Mouse (Mus musculus) intestine, embryonic 15.5 days (tissue): ENCODE data around the gene Adsl. TPM values are rescaled to one million over a fixed set of nuclear protein-coding genes. Genes with fewer than 3 reads are reported as not detected.
"Not testable (repeated sequence)": the region's sequence is repeated elsewhere in the genome, so short reads cannot be mapped to it uniquely, and the experiment has no call there.

Source experiments
- ATAC-seq: fragments of 200-750 bp; cut with Nextera tagmentation; 2 replicates; pipeline ENCODE4 v1.8.0; 2017; ENCODE audit warnings: moderate TSS enrichment, moderate library complexity
- H3K27ac ChIP-seq: fragments of 300-500 bp; sonication (generic); 2 replicates; pipeline ENCODE4 v1.5.1; 2015; ENCODE audit warnings: mild to moderate bottlenecking, inconsistent platforms
- H3K27me3 ChIP-seq: fragments of 300-500 bp; sonication (generic); replicated peaks from 2 replicates; pipeline ENCODE4 v1.6.1; 2015; ENCODE audit warnings: inconsistent platforms
- H3K36me3 ChIP-seq: fragments of 300-500 bp; sonication (generic); 2 replicates; pipeline ENCODE4 v1.6.1; 2015; ENCODE audit warnings: inconsistent platforms
- H3K4me1 ChIP-seq: fragments of 300-500 bp; sonication (generic); replicated peaks from 2 replicates; pipeline ENCODE4 v1.6.1; 2015; ENCODE audit warnings: inconsistent platforms
- H3K4me2 ChIP-seq: fragments of 300-500 bp; sonication (generic); replicated peaks from 2 replicates; pipeline ENCODE4 v1.6.1; 2015; ENCODE audit warnings: mild to moderate bottlenecking, inconsistent platforms
- H3K4me3 ChIP-seq: fragments of 300-500 bp; sonication (generic); replicated peaks from 2 replicates; pipeline ENCODE4 v1.5.1; 2015; ENCODE audit warnings: inconsistent platforms
- H3K9ac ChIP-seq: fragments of 300-500 bp; sonication (generic); 2 replicates; pipeline ENCODE4 v1.6.1; 2015; ENCODE audit warnings: inconsistent platforms
- H3K9me3 ChIP-seq: fragments of 300-500 bp; sonication (generic); 2 replicates; pipeline ENCODE4 v1.6.1; 2016; ENCODE audit warnings: inconsistent platforms
- WGBS: fragments of 180-500 bp; shearing (Covaris S2); methylation state at CpG from one replicate; pipeline ENCODE4 v1.1.7; 2015; 5-methylcytosine and 5-hydroxymethylcytosine counted together
- polyA plus RNA-seq: library from polyadenylated mRNA; unstranded; fragments of >200 nt; fragmentation: Nextera tagmentation; extraction: Ambion mirVana; gene quantifications from 2 replicates; pipeline ENCODE4 v1.2.1, GENCODE M21; 2015

Adsl gene
- polyA plus RNA-seq, 1 experiment from 2014 or later, result 156 TPM

- Histone ChIP-seq H3K4me3 (no peak overlapping the region), H3K4me1 (no peaks in the 10 kb centered on the region), H3K9me3 (no peaks in the 10 kb centered on the region), H3K27me3 (no peaks in the 10 kb centered on the region), H3K9ac (no peak overlapping the region), H3K27ac (no peak overlapping the region), H3K36me3 (peaks cover 26% of the 10 kb centered on the region), H3K4me2 (no peak overlapping the region)
- WGBS, result 91% methylated on average over 2 of the region's 2 CpGs
- ATAC-seq, result no peak
Measured at GRCm38 (mm10) chr15:80924211-80924610, 24.1 kb upstream of the Adsl start.

GRCm38 (mm10) chr15:80928811-80929355, 19.4 kb upstream of the Adsl start:
- Histone ChIP-seq H3K9ac (no peak overlapping the region), H3K4me2 (no peak overlapping the region), H3K9me3 (no peaks in the 10 kb centered on the region), H3K4me3 (no peak overlapping the region), H3K27ac (no peak overlapping the region), H3K36me3 (peaks cover 9% of the 10 kb centered on the region; the same call in 1 of the 2 replicates), H3K27me3 (no peaks in the 10 kb centered on the region), H3K4me1 (no peaks in the 10 kb centered on the region)
- WGBS, result 81% methylated on average over 20 of the region's 20 CpGs
- ATAC-seq, result no peak

GRCm38 (mm10) chr15:80930048-80930571, 18.2 kb upstream of the Adsl start:
- H3K4me3 ChIP-seq, result no peak overlapping the region
- WGBS, result 37% methylated on average over 14 of the region's 16 CpGs
- no peaks in the 10 kb centered on the region for H3K4me1 ChIP-seq
- no peaks in the 10 kb centered on the region for H3K9me3 ChIP-seq
- H3K9ac ChIP-seq, result no peak overlapping the region
- H3K27ac ChIP-seq, result no peak overlapping the region
- H3K27me3 ChIP-seq, result no peaks in the 10 kb centered on the region
- no peak overlapping the region for H3K4me2 ChIP-seq
- H3K36me3 ChIP-seq, result peaks cover 9% of the 10 kb centered on the region; the same call in 1 of the 2 replicates
- no peak for ATAC-seq

GRCm38 (mm10) chr15:80930676-80931320, 17.5 kb upstream of the Adsl start:
- H3K4me1 ChIP-seq, ATAC-seq, H3K4me3 ChIP-seq, H3K36me3 ChIP-seq, H3K27me3 ChIP-seq, H3K9me3 ChIP-seq, H3K4me2 ChIP-seq, H3K27ac ChIP-seq, H3K9ac ChIP-seq: not testable (repeated sequence)
- WGBS, result 87% methylated on average over 23 of the region's 23 CpGs

- Histone ChIP-seq H3K9ac (no peak overlapping the region), H3K4me2 (no peak overlapping the region), H3K27me3 (no peaks in the 10 kb centered on the region), H3K4me3 (no peak overlapping the region), H3K9me3 (no peaks in the 10 kb centered on the region), H3K4me1 (no peaks in the 10 kb centered on the region), H3K36me3 (peaks cover 6% of the 10 kb centered on the region; the same call in 1 of the 2 replicates), H3K27ac (no peak overlapping the region)
- no peak for ATAC-seq
- WGBS, result 91% methylated on average over 9 of the region's 9 CpGs
Measured at GRCm38 (mm10) chr15:80931345-80931960, 16.8 kb upstream of the Adsl start.

GRCm38 (mm10) chr15:80934841-80935240, 13.4 kb upstream of the Adsl start:
- Histone ChIP-seq H3K9ac (no peak overlapping the region), H3K36me3 (peaks cover 2% of the 10 kb centered on the region; the same call in 1 of the 2 replicates), H3K9me3 (no peaks in the 10 kb centered on the region), H3K4me1 (no peaks in the 10 kb centered on the region), H3K4me3 (no peak overlapping the region), H3K27me3 (no peaks in the 10 kb centered on the region), H3K4me2 (no peak overlapping the region), H3K27ac (no peak overlapping the region)
- 93% methylated on average over 5 of the region's 5 CpGs for WGBS
- ATAC-seq, result no peak

GRCm38 (mm10) chr15:80936686-80937085, 11.6 kb upstream of the Adsl start:
- ATAC-seq, result no peak
- no peak overlapping the region for H3K27ac ChIP-seq

GRCm38 (mm10) chr15:80938615-80939014, 9.7 kb upstream of the Adsl start:
- ATAC-seq, result no peak
- H3K27ac ChIP-seq, result no peak overlapping the region
- H3K36me3 ChIP-seq, result peaks cover under 1% of the 10 kb centered on the region; the same call in 1 of the 2 replicates
- no peak overlapping the region for H3K4me2 ChIP-seq
- H3K4me1 ChIP-seq, result no peaks in the 10 kb centered on the region
- WGBS, result 83% methylated on average over 4 of the region's 4 CpGs
- no peaks in the 10 kb centered on the region for H3K27me3 ChIP-seq
- H3K9me3 ChIP-seq, result no peaks in the 10 kb centered on the region
- no peak overlapping the region for H3K9ac ChIP-seq
- H3K4me3 ChIP-seq, result no peak overlapping the region

More at GRCm38 (mm10) chr15:80936686-80937085, 11.6 kb upstream of the Adsl start:
- 73% methylated on average over 3 of the region's 3 CpGs for WGBS
- H3K9ac ChIP-seq, result no peak overlapping the region
- H3K4me2 ChIP-seq, result no peak overlapping the region
- H3K9me3 ChIP-seq, result no peaks in the 10 kb centered on the region
- no peaks in the 10 kb centered on the region for H3K4me1 ChIP-seq
- peaks cover 2% of the 10 kb centered on the region; the same call in 1 of the 2 replicates for H3K36me3 ChIP-seq
- H3K4me3 ChIP-seq, result no peak overlapping the region
- H3K27me3 ChIP-seq, result no peaks in the 10 kb centered on the region

- no peak overlapping the region for H3K9ac ChIP-seq
- H3K36me3 ChIP-seq, result no peaks in the 10 kb centered on the region; the same call in 1 of the 2 replicates
- 83% methylated on average over 5 of the region's 5 CpGs for WGBS
- H3K4me1 ChIP-seq, result no peaks in the 10 kb centered on the region
- H3K27me3 ChIP-seq, result no peaks in the 10 kb centered on the region
- H3K27ac ChIP-seq, result no peak overlapping the region
- no peaks in the 10 kb centered on the region for H3K9me3 ChIP-seq
- H3K4me2 ChIP-seq, result no peak overlapping the region
- no peak for ATAC-seq
- no peak overlapping the region for H3K4me3 ChIP-seq
Measured at GRCm38 (mm10) chr15:80939401-80939800, 8.9 kb upstream of the Adsl start.

- H3K4me1 ChIP-seq, result no peaks in the 10 kb centered on the region
- no peak overlapping the region for H3K4me3 ChIP-seq
- H3K4me2 ChIP-seq, result no peak overlapping the region
- no peaks in the 10 kb centered on the region; the same call in 1 of the 2 replicates for H3K36me3 ChIP-seq
- no peaks in the 10 kb centered on the region for H3K9me3 ChIP-seq
- ATAC-seq, result no peak
- H3K9ac ChIP-seq, result no peak overlapping the region
- 84% methylated on average over 6 of the region's 6 CpGs for WGBS
- H3K27ac ChIP-seq, result no peak overlapping the region
- no peaks in the 10 kb centered on the region for H3K27me3 ChIP-seq
Measured at GRCm38 (mm10) chr15:80941468-80942040, 6.7 kb upstream of the Adsl start.

GRCm38 (mm10) chr15:80945851-80946250, 2.4 kb upstream of the Adsl start:
- H3K36me3 ChIP-seq, result no peaks in the 10 kb centered on the region
- peaks cover 10% of the 10 kb centered on the region for H3K4me1 ChIP-seq
- no peak overlapping the region for H3K9ac ChIP-seq
- no peaks in the 10 kb centered on the region for H3K9me3 ChIP-seq
- no peak overlapping the region for H3K27ac ChIP-seq
- H3K4me3 ChIP-seq, result no peak overlapping the region
- ATAC-seq, result no peak
- H3K4me2 ChIP-seq, result no peak overlapping the region
- H3K27me3 ChIP-seq, result no peaks in the 10 kb centered on the region
- 60% methylated on average over 3 of the region's 3 CpGs for WGBS

- WGBS, result 52% methylated on average over 4 of the region's 4 CpGs
- H3K4me3 ChIP-seq, result peak overlapping the region; percentile 72
- peak overlapping the region; percentile 75 for H3K9ac ChIP-seq
- no peak for ATAC-seq
- H3K4me1 ChIP-seq, result peaks cover 10% of the 10 kb centered on the region
- H3K4me2 ChIP-seq, result peak overlapping the region; percentile 83
- H3K36me3 ChIP-seq, result peaks cover 17% of the 10 kb centered on the region
- H3K27ac ChIP-seq, result no peak overlapping the region
- H3K27me3 ChIP-seq, result no peaks in the 10 kb centered on the region
- H3K9me3 ChIP-seq, result no peaks in the 10 kb centered on the region
Measured at GRCm38 (mm10) chr15:80949431-80949830, 1.1 kb downstream of the Adsl start.
